Mouse (Mus musculus): Measurements from ENCODE around the gene Brd7. TPM values are rescaled to one million over a fixed set of nuclear protein-coding genes. Genes with fewer than 3 reads are reported as not detected.

Gene Brd7
- total RNA-seq (2021) = 10 to 100 TPM; 80.2 to 82.4 TPM
- long read RNA-seq, experiment 1, transcript Brd7-201 (17 exons, 3,625 nt) = major isoform, 79 of 129 reads
- long read RNA-seq, experiment 1, partial matches to known transcripts = 43 of 129 reads
- long read RNA-seq, experiment 1, other reads (novel, unspliced or antisense) = 7 of 129 reads
- long read RNA-seq, experiment 2, transcript Brd7-201 (17 exons, 3,625 nt) = major isoform, 71 of 92 reads
- long read RNA-seq, experiment 2, partial matches to known transcripts = 7 of 92 reads
- long read RNA-seq, experiment 2, other reads (novel, unspliced or antisense) = 13 of 92 reads

- DNase-seq = peak; percentile 95
These were observed at the start of gene Brd7 for GRCm38 (mm10) chr8:88361708-88362428. Gene Brd7 (minus strand): TSS chr8:88362194.

GRCm38 (mm10) chr8:88411461-88411860, 49.5 kb upstream of the Brd7 start:
- DNase-seq = no peak

- peak; percentile 42 for DNase-seq
These were observed 47.5 kb upstream of the Brd7 start for GRCm38 (mm10) chr8:88409401-88409940.

GRCm38 (mm10) chr8:88407716-88408115, 45.7 kb upstream of the Brd7 start:
- DNase-seq = no peak

GRCm38 (mm10) chr8:88398060-88398459, 36.1 kb upstream of the Brd7 start:
- no peak for DNase-seq

- DNase-seq = no peak
These were observed 31.3 kb upstream of the Brd7 start for GRCm38 (mm10) chr8:88393298-88393697.

- no peak for DNase-seq
These were observed 28.8 kb upstream of the Brd7 start for GRCm38 (mm10) chr8:88390749-88391148.

GRCm38 (mm10) chr8:88388691-88389239, 26.8 kb upstream of the Brd7 start:
- no peak for DNase-seq

GRCm38 (mm10) chr8:88387874-88388273, 25.9 kb upstream of the Brd7 start:
- no peak for DNase-seq

- DNase-seq = no peak
These were observed 21.2 kb upstream of the Brd7 start for GRCm38 (mm10) chr8:88383164-88383556.

GRCm38 (mm10) chr8:88382311-88383163, 20.5 kb upstream of the Brd7 start:
- DNase-seq = no peak

- no peak for DNase-seq
These were observed 18.5 kb upstream of the Brd7 start for GRCm38 (mm10) chr8:88380497-88380896.

GRCm38 (mm10) chr8:88376836-88377582, 15.0 kb upstream of the Brd7 start:
- peak; percentile 74 for DNase-seq

- no peak for DNase-seq
These were observed 9.5 kb upstream of the Brd7 start for GRCm38 (mm10) chr8:88371522-88371921.

GRCm38 (mm10) chr8:88369805-88370204, 7.8 kb upstream of the Brd7 start:
- DNase-seq = no peak

- DNase-seq = peak; percentile 60
These were observed 7.2 kb upstream of the Brd7 start for GRCm38 (mm10) chr8:88369221-88369620.

GRCm38 (mm10) chr8:88362446-88363150, 604 bp upstream of the Brd7 start:
- peak; percentile 42 for DNase-seq

GRCm38 (mm10) chr8:88361044-88361707, 818 bp downstream of the Brd7 start:
- peak; percentile 47 for DNase-seq

- DNase-seq = no peak
These were observed 2.0 kb downstream of the Brd7 start for GRCm38 (mm10) chr8:88359959-88360358.

GRCm38 (mm10) chr8:88357946-88358345, 4.0 kb downstream of the Brd7 start:
- DNase-seq = no peak

All from adrenal gland, postnatal 10 days (tissue).